In genomic region chr3:52744334-52744733, GRCm38 (mm10) we compare ENCODE assay signal across 9 mouse cellular contexts.
DNase-seq lines count a peak whose midpoint lies in the region; ATAC-seq and TF ChIP-seq lines count a peak whose summit lies in the region.
"Had no signal": no experiment of that assay in that cellular context is flagged by ENCODE, and none has a peak within 500 bp of the region (broad histone marks: within the 10 kb centered on the region; RNA-seq: fewer than 3 reads in every experiment).

No protein-coding gene starts in this region.

- H3K36me3 ChIP-seq in embryonic facial prominence, embryonic 14.5 days (ENCODE audit: control insufficient read depth, insufficient read depth, low read length): no peaks in the 10 kb centered on the region
- no peaks in the 10 kb centered on the region for H3K36me3 ChIP-seq in embryonic facial prominence, embryonic 10.5 days (replicated peaks)
- no peaks in the 10 kb centered on the region for H3K36me3 ChIP-seq in midbrain, postnatal 0 days (ENCODE audit: insufficient read depth, low read length)
- H3K36me3 ChIP-seq in midbrain, embryonic 16.5 days (ENCODE audit: control insufficient read depth, insufficient read depth, low read length): no peaks in the 10 kb centered on the region
- H3K36me3 ChIP-seq in kidney, embryonic 15.5 days: no peaks in the 10 kb centered on the region
- no peaks in the 10 kb centered on the region for H3K36me3 ChIP-seq in stomach, embryonic 16.5 days (ENCODE audit: control insufficient read depth, insufficient read depth, low read length)

- no peak overlapping the region for H3K9ac ChIP-seq in embryonic facial prominence, embryonic 14.5 days (ENCODE audit: low read depth, low read length)
- no peak overlapping the region for H3K9ac ChIP-seq in midbrain, postnatal 0 days (replicated peaks; ENCODE audit: low read length, poor library complexity, severe bottlenecking)
- no peak overlapping the region for H3K9ac ChIP-seq in midbrain, embryonic 16.5 days (ENCODE audit: low read depth, low read length)
- no peak overlapping the region for H3K9ac ChIP-seq in kidney, embryonic 15.5 days
- H3K9ac ChIP-seq in stomach, embryonic 16.5 days (ENCODE audit: low read length): no peak overlapping the region

- no peak overlapping the region for H3K4me3 ChIP-seq in embryonic facial prominence, embryonic 14.5 days (ENCODE audit: low read depth, low read length)
- H3K4me3 ChIP-seq in embryonic facial prominence, embryonic 10.5 days: no peak overlapping the region
- no peak overlapping the region for H3K4me3 ChIP-seq in midbrain, postnatal 0 days (ENCODE audit: low read depth, low read length)
- no peak overlapping the region for H3K4me3 ChIP-seq in midbrain, embryonic 16.5 days (ENCODE audit: low read depth, low read length)
- no peak overlapping the region for H3K4me3 ChIP-seq in kidney, embryonic 15.5 days (replicated peaks)
- H3K4me3 ChIP-seq in stomach, embryonic 16.5 days (replicated peaks; ENCODE audit: low read length): no peak overlapping the region

- DNase-seq in embryonic facial prominence, embryonic 14.5 days (ENCODE audit: low spot score): peak; percentile 62
- DNase-seq in embryonic facial prominence, embryonic 10.5 days (ENCODE audit: low spot score): no peak
- peak; percentile 61 for DNase-seq in midbrain, postnatal 0 days (ENCODE audit: low spot score)
- DNase-seq in testis, postnatal 10 days (ENCODE audit: low spot score): no peak
- DNase-seq in thymus, postnatal 25 days: no peak

- H3K4me2 ChIP-seq in embryonic facial prominence, embryonic 14.5 days (ENCODE audit: low read depth, low read length): no peak overlapping the region
- no peak overlapping the region for H3K4me2 ChIP-seq in midbrain, postnatal 0 days (ENCODE audit: low read depth, low read length, poor library complexity, severe bottlenecking)
- H3K4me2 ChIP-seq in midbrain, embryonic 16.5 days (ENCODE audit: low read length): no peak overlapping the region
- H3K4me2 ChIP-seq in kidney, embryonic 15.5 days: no peak overlapping the region
- H3K4me2 ChIP-seq in stomach, embryonic 16.5 days (ENCODE audit: low read depth, low read length): no peak overlapping the region

- no peak for TF ChIP-seq CTCF in midbrain, postnatal 0 days (IDR thresholded peaks at IDR 0.05)

- H3K27me3 ChIP-seq in embryonic facial prominence, embryonic 14.5 days (replicated peaks; ENCODE audit: control insufficient read depth, insufficient read depth, low read length): no peaks in the 10 kb centered on the region
- 0 out of 2 replicates have a peak, but pooled peaks cover 3% of the 10 kb centered on the region for H3K27me3 ChIP-seq in embryonic facial prominence, embryonic 10.5 days (replicated peaks; ENCODE audit: low read depth, poor library complexity, severe bottlenecking)
- H3K27me3 ChIP-seq in midbrain, postnatal 0 days (ENCODE audit: insufficient read depth, low read length): no peaks in the 10 kb centered on the region
- H3K27me3 ChIP-seq in midbrain, embryonic 16.5 days (ENCODE audit: control insufficient read depth, insufficient read depth, low read depth, low read length): no peaks in the 10 kb centered on the region
- no peaks in the 10 kb centered on the region for H3K27me3 ChIP-seq in kidney, embryonic 15.5 days
- no peaks in the 10 kb centered on the region for H3K27me3 ChIP-seq in stomach, embryonic 16.5 days (ENCODE audit: control insufficient read depth, insufficient read depth, low read length)
- H3K27me3 ChIP-seq: Patski had no signal

- no peak for ATAC-seq in embryonic facial prominence, embryonic 14.5 days (ENCODE audit: low read depth)
- ATAC-seq in midbrain, postnatal 0 days (ENCODE audit: low FRiP score): no peak
- no peak for ATAC-seq in midbrain, embryonic 16.5 days
- ATAC-seq in kidney, embryonic 15.5 days (replicated peaks; ENCODE audit: low FRiP score): no peak
- 0 out of 2 replicates have a peak, but pooled peaks have one; percentile 17 for ATAC-seq in stomach, embryonic 16.5 days (ENCODE audit: insufficient read depth, low FRiP score)
- ATAC-seq: Patski had no signal

- H3K27ac ChIP-seq in embryonic facial prominence, embryonic 14.5 days (replicated peaks; ENCODE audit: low read depth, low read length): no peak overlapping the region
- H3K27ac ChIP-seq in embryonic facial prominence, embryonic 10.5 days (replicated peaks): no peak overlapping the region
- no peak overlapping the region for H3K27ac ChIP-seq in midbrain, postnatal 0 days (ENCODE audit: low read depth, low read length)
- no peak overlapping the region for H3K27ac ChIP-seq in midbrain, embryonic 16.5 days (ENCODE audit: low read length)
- 0 out of 2 replicates have a peak overlapping the region, but pooled peaks have one; percentile 3 for H3K27ac ChIP-seq in kidney, embryonic 15.5 days
- H3K27ac ChIP-seq in stomach, embryonic 16.5 days (ENCODE audit: low read length): no peak overlapping the region

- H3K9me3 ChIP-seq in embryonic facial prominence, embryonic 14.5 days (ENCODE audit: control insufficient read depth, low read length): no peaks in the 10 kb centered on the region
- H3K9me3 ChIP-seq in embryonic facial prominence, embryonic 10.5 days: no peaks in the 10 kb centered on the region
- H3K9me3 ChIP-seq in midbrain, postnatal 0 days (ENCODE audit: low read length): no peaks in the 10 kb centered on the region
- H3K9me3 ChIP-seq in midbrain, embryonic 16.5 days (replicated peaks; ENCODE audit: control insufficient read depth, low read length, poor library complexity, severe bottlenecking): no peaks in the 10 kb centered on the region
- no peaks in the 10 kb centered on the region for H3K9me3 ChIP-seq in kidney, embryonic 15.5 days (replicated peaks)
- H3K9me3 ChIP-seq in stomach, embryonic 16.5 days (replicated peaks; ENCODE audit: control insufficient read depth, low read length): no peaks in the 10 kb centered on the region

- WGBS in embryonic facial prominence, embryonic 14.5 days: 63% methylated on average over 8 of the region's 8 CpGs
- 86% methylated on average over 8 of the region's 8 CpGs for WGBS in embryonic facial prominence, embryonic 10.5 days
- 80% methylated on average over 8 of the region's 8 CpGs for WGBS in midbrain, postnatal 0 days
- 84% methylated on average over 8 of the region's 8 CpGs for WGBS in midbrain, embryonic 16.5 days
- 69% methylated on average over 8 of the region's 8 CpGs for WGBS in kidney, embryonic 15.5 days
- WGBS in stomach, embryonic 16.5 days: 64% methylated on average over 8 of the region's 8 CpGs

- H3K4me1 ChIP-seq in embryonic facial prominence, embryonic 14.5 days (ENCODE audit: control insufficient read depth, insufficient read depth, low read length): 0 out of 2 replicates have a peak, but pooled peaks cover 5% of the 10 kb centered on the region
- peaks cover 25% of the 10 kb centered on the region; the same call in 1 of the 2 replicates for H3K4me1 ChIP-seq in embryonic facial prominence, embryonic 10.5 days
- no peaks in the 10 kb centered on the region for H3K4me1 ChIP-seq in midbrain, postnatal 0 days (ENCODE audit: insufficient read depth, low read length)
- H3K4me1 ChIP-seq in midbrain, embryonic 16.5 days (ENCODE audit: control insufficient read depth, insufficient read depth, low read length): no peaks in the 10 kb centered on the region
- H3K4me1 ChIP-seq in kidney, embryonic 15.5 days: peaks cover 9% of the 10 kb centered on the region
- no peaks in the 10 kb centered on the region for H3K4me1 ChIP-seq in stomach, embryonic 16.5 days (ENCODE audit: control insufficient read depth, insufficient read depth, low read length)

Comparison
In these comparisons a context has a peak if more than half of its experiments do, and no peak if none do; other contexts are left out.
1. DNase-seq: peak in embryonic facial prominence, embryonic 14.5 days (single experiment) and midbrain, postnatal 0 days (single experiment); none in embryonic facial prominence, embryonic 10.5 days (single experiment), testis, postnatal 10 days (single experiment) and thymus, postnatal 25 days (single experiment).